Mouse (Mus musculus) myocyte (in vitro differentiated cells): ENCODE results near the gene Pid1. TPM values are rescaled to one million over a fixed set of nuclear protein-coding genes. Genes with fewer than 3 reads are reported as not detected.

Experiments
- H3K27me3 ChIP-seq: one replicate; pipeline ENCODE4 v1.6.1; 2011; ENCODE audit not compliant: control insufficient read depth, insufficient read depth, insufficient read length
- H3K36me3 ChIP-seq: one replicate; pipeline ENCODE4 v1.6.1; 2011; ENCODE audit not compliant: control insufficient read depth, insufficient read depth
- H3K4me2 ChIP-seq: one replicate; pipeline ENCODE4 v1.6.1; 2011; ENCODE audit warnings: low read depth, control low read depth
- H3K4me3 ChIP-seq: one replicate; pipeline ENCODE4 v1.5.1; 2011; ENCODE audit warnings: mild to moderate bottlenecking, control low read depth, moderate library complexity
- H3K79me2 ChIP-seq: one replicate; pipeline ENCODE4 v1.6.1; 2011; ENCODE audit not compliant: control insufficient read depth, insufficient read depth
- H3ac ChIP-seq: one replicate; pipeline ENCODE4 v1.6.1; 2011; ENCODE audit not compliant: control insufficient read depth, insufficient read length
- CEBPB ChIP-seq: IDR thresholded peaks from 2 replicates; pipeline ENCODE4 v1.6.1; 2011; ENCODE audit warnings: mild to moderate bottlenecking, moderate library complexity; ENCODE audit not compliant: poor library complexity, insufficient read depth, severe bottlenecking
- E2F4 ChIP-seq: IDR thresholded peaks from one replicate; pipeline ENCODE4 v1.6.1; 2011; ENCODE audit warnings: mild to moderate bottlenecking, control low read depth, moderate library complexity; ENCODE audit not compliant: insufficient read depth
- MAX ChIP-seq: IDR thresholded peaks from one replicate; pipeline ENCODE4 v1.6.1; 2011; ENCODE audit warnings: low read depth, mild to moderate bottlenecking, control low read depth
- MYOD1 ChIP-seq, 3 experiments: IDR thresholded peaks; one replicate each; pipeline ENCODE4 v1.6.1; 2011; ENCODE audit warnings: control low read depth in 2 of 3, low read depth in 2 of 3, mild to moderate bottlenecking in 2 of 3, moderate library complexity in 1 of 3; ENCODE audit not compliant: insufficient read length in 2 of 3, control insufficient read depth in 1 of 3
- MYOG ChIP-seq, 3 experiments: IDR thresholded peaks; one replicate each; pipeline ENCODE4 v1.6.1; 2011; ENCODE audit warnings: control low read depth in 2 of 3, low read depth in 2 of 3, mild to moderate bottlenecking in 2 of 3; ENCODE audit not compliant: insufficient read length in 2 of 3, control insufficient read depth in 1 of 3, insufficient read depth in 1 of 3
- POLR2A ChIP-seq: IDR thresholded peaks from one replicate; pipeline ENCODE4 v1.6.1; 2011; ENCODE audit warnings: low read depth, mild to moderate bottlenecking, control low read depth, moderate library complexity; ENCODE audit not compliant: insufficient read length
- POLR2AphosphoS2 ChIP-seq: IDR thresholded peaks from one replicate; pipeline ENCODE4 v1.6.1; 2011; ENCODE audit warnings: low read depth, control low read depth; ENCODE audit not compliant: insufficient read length
- REST ChIP-seq: IDR thresholded peaks from one replicate; pipeline ENCODE4 v1.6.1; 2011; ENCODE audit warnings: mild to moderate bottlenecking, control low read depth, moderate library complexity; ENCODE audit not compliant: insufficient read depth, insufficient read length
- SRF ChIP-seq: IDR thresholded peaks from one replicate; pipeline ENCODE4 v1.6.1; 2011; ENCODE audit warnings: low read depth; ENCODE audit not compliant: control insufficient read depth, insufficient read length
- TCF12 ChIP-seq: IDR thresholded peaks from one replicate; pipeline ENCODE4 v1.6.1; 2011; ENCODE audit warnings: mild to moderate bottlenecking, control low read depth; ENCODE audit not compliant: poor library complexity, insufficient read depth, severe bottlenecking
- TCF3 ChIP-seq: IDR thresholded peaks from one replicate; pipeline ENCODE4 v1.6.1; 2011; ENCODE audit warnings: low read depth, control low read depth; ENCODE audit not compliant: insufficient read length
- USF1 ChIP-seq: IDR thresholded peaks from one replicate; pipeline ENCODE4 v1.6.1; 2011; ENCODE audit warnings: low read depth, mild to moderate bottlenecking, control low read depth, moderate library complexity
- polyA plus RNA-seq: library from polyadenylated mRNA; unstranded; fragments of >200 nt; fragmentation: generic; extraction: Trizol; gene quantifications from one replicate; pipeline ENCODE4 v1.2.1, GENCODE M21; 2012; ENCODE audit warnings: missing spikeins

Pid1 gene
- polyA plus RNA-seq, 1 experiment = 0.24 TPM

- H3K27me3 ChIP-seq = no peaks in the 10 kb centered on the region
- H3K4me2 ChIP-seq = no peak overlapping the region
- TF ChIP-seq POLR2AphosphoS2 = no peak
- no peak for TF ChIP-seq E2F4
- no peak for TF ChIP-seq REST
- no peak for TF ChIP-seq POLR2A
- TF ChIP-seq SRF = no peak
- TF ChIP-seq MYOD1 (IDR thresholded peaks at IDR 0.05; ENCODE audit: control insufficient read depth in 1 of 3, insufficient read length in 2 of 3, low read depth in 2 of 3) = no peak
- TF ChIP-seq TCF12 = no peak
- TF ChIP-seq MYOG (IDR thresholded peaks at IDR 0.05; ENCODE audit: control insufficient read depth in 1 of 3, insufficient read depth in 1 of 3, insufficient read length in 2 of 3, low read depth in 2 of 3) = no peak
- H3ac ChIP-seq = no peak overlapping the region
- H3K79me2 ChIP-seq = no peaks in the 10 kb centered on the region
- H3K4me3 ChIP-seq = no peak overlapping the region
- no peaks in the 10 kb centered on the region for H3K36me3 ChIP-seq
These were observed 91.0 kb downstream of the Pid1 start for GRCm38 (mm10) chr1:84272951-84273350.

- Histone ChIP-seq H3K27me3 (no peaks in the 10 kb centered on the region), H3ac (no peak overlapping the region), H3K79me2 (no peaks in the 10 kb centered on the region), H3K4me2 (no peak overlapping the region), H3K4me3 (no peak overlapping the region), H3K36me3 (no peaks in the 10 kb centered on the region)
- no peak for TF ChIP-seq SRF
- TF ChIP-seq TCF12 = no peak
- TF ChIP-seq POLR2AphosphoS2 = no peak
- no peak for TF ChIP-seq CEBPB
- TF ChIP-seq MAX = no peak
- TF ChIP-seq MYOD1 (IDR thresholded peaks at IDR 0.05; ENCODE audit: control insufficient read depth in 1 of 3, insufficient read length in 2 of 3, low read depth in 2 of 3) = no peak
- no peak for TF ChIP-seq USF1
- no peak for TF ChIP-seq E2F4
- TF ChIP-seq TCF3 = no peak
These were observed 92.2 kb downstream of the Pid1 start for GRCm38 (mm10) chr1:84271712-84272200.

- Histone ChIP-seq H3K4me3 (no peak overlapping the region), H3K27me3 (no peaks in the 10 kb centered on the region), H3K36me3 (no peaks in the 10 kb centered on the region), H3K79me2 (no peaks in the 10 kb centered on the region), H3ac (no peak overlapping the region), H3K4me2 (no peak overlapping the region)
- no peak for TF ChIP-seq TCF12
- no peak for TF ChIP-seq POLR2A
- TF ChIP-seq MAX = no peak
- TF ChIP-seq POLR2AphosphoS2 = no peak
- no peak for TF ChIP-seq MYOD1 (IDR thresholded peaks at IDR 0.05; ENCODE audit: control insufficient read depth in 1 of 3, insufficient read length in 2 of 3, low read depth in 2 of 3)
- no peak for TF ChIP-seq SRF
- no peak for TF ChIP-seq E2F4
- no peak for TF ChIP-seq CEBPB
- no peak for TF ChIP-seq USF1
- TF ChIP-seq MYOG (IDR thresholded peaks at IDR 0.05; ENCODE audit: control insufficient read depth in 1 of 3, insufficient read depth in 1 of 3, insufficient read length in 2 of 3, low read depth in 2 of 3) = no peak
- no peak for TF ChIP-seq REST
- no peak for TF ChIP-seq TCF3
These were observed 106.3 kb downstream of the Pid1 start for GRCm38 (mm10) chr1:84257656-84258055.

- no peak overlapping the region for H3K4me2 ChIP-seq
- no peak for TF ChIP-seq REST
- TF ChIP-seq MAX = no peak
- no peak for TF ChIP-seq POLR2AphosphoS2
- no peak for TF ChIP-seq MYOG (IDR thresholded peaks at IDR 0.05; ENCODE audit: control insufficient read depth in 1 of 3, insufficient read depth in 1 of 3, insufficient read length in 2 of 3, low read depth in 2 of 3)
- no peak for TF ChIP-seq SRF
- no peak for TF ChIP-seq CEBPB
- TF ChIP-seq TCF12 = no peak
- TF ChIP-seq MYOD1 (IDR thresholded peaks at IDR 0.05; ENCODE audit: control insufficient read depth in 1 of 3, insufficient read length in 2 of 3, low read depth in 2 of 3) = no peak
- TF ChIP-seq USF1 = no peak
- no peak for TF ChIP-seq POLR2A
- no peak for TF ChIP-seq E2F4
- no peak for TF ChIP-seq TCF3
- no peak overlapping the region for H3ac ChIP-seq
- no peaks in the 10 kb centered on the region for H3K79me2 ChIP-seq
- no peaks in the 10 kb centered on the region for H3K27me3 ChIP-seq
- H3K4me3 ChIP-seq = no peak overlapping the region
- H3K36me3 ChIP-seq = no peaks in the 10 kb centered on the region
These were observed 109.6 kb downstream of the Pid1 start for GRCm38 (mm10) chr1:84254361-84254760.

GRCm38 (mm10) chr1:84253838-84254237 is 110.1 kb downstream of the Pid1 start:
- H3K79me2 ChIP-seq = no peaks in the 10 kb centered on the region
- H3ac ChIP-seq = no peak overlapping the region
- H3K4me2 ChIP-seq = no peak overlapping the region
- H3K27me3 ChIP-seq = no peaks in the 10 kb centered on the region
- H3K4me3 ChIP-seq = no peak overlapping the region
- no peaks in the 10 kb centered on the region for H3K36me3 ChIP-seq
- TF ChIP-seq POLR2A (no peak), MYOG (IDR thresholded peaks at IDR 0.05; ENCODE audit: control insufficient read depth in 1 of 3, insufficient read depth in 1 of 3, insufficient read length in 2 of 3, low read depth in 2 of 3) (no peak), REST (no peak), TCF3 (no peak), TCF12 (no peak), CEBPB (no peak), SRF (no peak), MYOD1 (IDR thresholded peaks at IDR 0.05; ENCODE audit: control insufficient read depth in 1 of 3, insufficient read length in 2 of 3, low read depth in 2 of 3) (no peak), USF1 (no peak)
